Mouse (Mus musculus) forebrain, embryonic 13.5 days (tissue): ENCODE results near the gene Ddit4. TPM values are rescaled to one million over a fixed set of nuclear protein-coding genes. Genes with fewer than 3 reads are reported as not detected.
A peak's percentile ranks its signal among the peaks of the same experiment; 100 is the strongest.

Experiments
- ATAC-seq: fragments of 200-750 bp; cut with Nextera tagmentation; 2 replicates; pipeline ENCODE4 v1.8.0; 2017
- H3K27ac ChIP-seq: fragments of 300-500 bp; sonication (generic); 2 replicates; pipeline ENCODE4 v1.5.1; 2015; ENCODE audit warnings: inconsistent platforms, mild to moderate bottlenecking, moderate library complexity
- H3K27me3 ChIP-seq: fragments of 300-500 bp; sonication (generic); 2 replicates; pipeline ENCODE4 v1.6.1; 2015; ENCODE audit warnings: mild to moderate bottlenecking, inconsistent platforms
- H3K36me3 ChIP-seq: fragments of 300-500 bp; sonication (generic); 2 replicates; pipeline ENCODE4 v1.6.1; 2015; ENCODE audit warnings: mild to moderate bottlenecking, inconsistent platforms; ENCODE audit not compliant: poor library complexity, severe bottlenecking
- H3K4me1 ChIP-seq: fragments of 300-500 bp; sonication (generic); 2 replicates; pipeline ENCODE4 v1.6.1; 2015; ENCODE audit warnings: inconsistent platforms
- H3K4me2 ChIP-seq: fragments of 300-500 bp; sonication (generic); 2 replicates; pipeline ENCODE4 v1.6.1; 2015; ENCODE audit warnings: inconsistent platforms, mild to moderate bottlenecking, moderate library complexity
- H3K4me3 ChIP-seq: fragments of 300-500 bp; sonication (generic); 2 replicates; pipeline ENCODE4 v1.5.1; 2015; ENCODE audit warnings: mild to moderate bottlenecking, inconsistent platforms
- H3K9ac ChIP-seq: fragments of 300-500 bp; sonication (generic); 2 replicates; pipeline ENCODE4 v1.6.1; 2015; ENCODE audit warnings: mild to moderate bottlenecking, inconsistent platforms
- H3K9me3 ChIP-seq: fragments of 300-500 bp; sonication (generic); replicated peaks from 2 replicates; pipeline ENCODE4 v1.6.1; 2016; ENCODE audit warnings: inconsistent platforms
- WGBS: fragments of 180-500 bp; shearing (Covaris S2); methylation state at CpG from one replicate; pipeline ENCODE4 v1.1.7; 2015; 5-methylcytosine and 5-hydroxymethylcytosine counted together
- polyA plus RNA-seq: library from polyadenylated mRNA; unstranded; fragments of >200 nt; fragmentation: Nextera tagmentation; extraction: Ambion mirVana; gene quantifications from 2 replicates; pipeline ENCODE4 v1.2.1, GENCODE M21; 2015

Gene Ddit4
- polyA plus RNA-seq, 1 experiment from 2014 or later, result 71.3 TPM

DNA sequence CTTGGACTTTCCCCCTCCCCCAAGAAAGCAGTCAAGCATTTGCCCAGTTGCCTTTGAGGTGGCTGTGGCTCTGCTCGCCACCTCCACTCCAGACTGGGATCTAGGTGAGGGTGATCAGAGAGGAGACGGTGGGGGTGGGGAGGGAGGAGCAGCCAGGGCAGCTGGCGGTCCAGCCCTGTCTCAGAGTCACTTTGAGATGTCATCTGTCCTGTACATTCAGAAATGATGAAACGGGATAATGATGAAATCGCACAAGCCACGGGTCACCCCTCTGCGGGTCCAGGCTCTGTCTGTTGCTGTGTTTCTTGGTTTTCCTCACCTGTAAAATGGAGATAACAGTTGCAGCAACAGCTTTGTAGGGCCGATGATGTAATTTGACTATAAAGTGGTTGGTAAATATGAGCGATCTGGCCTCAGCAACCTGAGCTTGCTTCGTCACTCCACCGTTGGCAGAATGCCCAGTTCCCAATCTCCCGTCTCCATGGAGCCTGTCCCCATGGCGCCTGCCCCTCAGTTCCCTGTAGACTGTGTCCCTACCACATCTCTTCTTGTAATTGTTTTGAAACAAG, 8.1 kb downstream of the Ddit4 start:
- Histone ChIP-seq H3K27me3 (no peaks in the 10 kb centered on the region), H3K9me3 (no peaks in the 10 kb centered on the region), H3K9ac (0 out of 2 replicates have a peak overlapping the region, but pooled peaks have one; percentile 50), H3K4me1 (peaks cover 25% of the 10 kb centered on the region), H3K4me3 (peak overlapping the region; percentile 1; the same call in 1 of the 2 replicates), H3K27ac (peak overlapping the region; percentile 44), H3K36me3 (no peaks in the 10 kb centered on the region), H3K4me2 (peak overlapping the region; percentile 46)
- WGBS, result 31% methylated on average over 13 of the region's 13 CpGs
- peak; percentile 81 for ATAC-seq

DNA sequence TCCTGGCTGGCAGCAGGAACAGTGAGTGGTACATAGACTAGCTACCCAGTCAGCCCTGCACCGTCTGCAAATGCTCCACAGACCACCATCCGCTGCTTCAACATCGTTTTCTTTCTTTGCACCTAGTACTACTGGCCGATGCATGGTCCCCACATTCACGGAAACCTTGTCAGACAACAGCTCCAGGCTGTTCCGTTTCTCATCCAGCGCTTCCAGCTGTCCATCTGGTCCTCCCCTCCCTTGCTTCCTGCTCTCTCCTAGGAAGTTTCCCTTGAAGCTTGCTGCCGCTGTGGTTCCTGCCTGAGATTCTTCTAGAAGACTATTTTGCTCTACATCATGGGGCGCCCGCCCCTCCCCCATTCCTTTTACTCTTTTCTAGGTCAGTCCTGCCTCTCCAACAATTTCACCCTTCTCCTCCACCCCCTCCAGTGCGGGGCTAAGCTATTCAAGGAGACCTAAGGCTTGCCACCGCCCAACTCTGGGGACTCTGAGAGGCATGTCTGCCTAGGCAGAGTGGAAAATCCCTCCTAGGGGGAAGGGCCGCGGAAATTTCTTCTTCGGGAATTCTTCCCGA, 8.7 kb downstream of the Ddit4 start:
- H3K9ac ChIP-seq, result peak overlapping the region; percentile 50; the same call in 1 of the 2 replicates
- H3K27me3 ChIP-seq, result no peaks in the 10 kb centered on the region
- peak overlapping the region; percentile 1; the same call in 1 of the 2 replicates for H3K4me3 ChIP-seq
- no peaks in the 10 kb centered on the region for H3K9me3 ChIP-seq
- WGBS, result 2% methylated on average over 16 of the region's 16 CpGs
- ATAC-seq, result peak; percentile 58
- H3K36me3 ChIP-seq, result no peaks in the 10 kb centered on the region
- peak overlapping the region; percentile 44 for H3K27ac ChIP-seq
- H3K4me1 ChIP-seq, result peaks cover 23% of the 10 kb centered on the region
- peak overlapping the region; percentile 46 for H3K4me2 ChIP-seq

- Histone ChIP-seq H3K4me2 (peak overlapping the region; percentile 46), H3K9ac (peak overlapping the region; percentile 50; the same call in 1 of the 2 replicates), H3K4me3 (peak overlapping the region; percentile 1; the same call in 1 of the 2 replicates), H3K4me1 (peaks cover 23% of the 10 kb centered on the region), H3K9me3 (no peaks in the 10 kb centered on the region), H3K27me3 (no peaks in the 10 kb centered on the region), H3K27ac (peak overlapping the region; percentile 44), H3K36me3 (no peaks in the 10 kb centered on the region)
- 52% methylated on average over 21 of the region's 21 CpGs for WGBS
- no peak; the same call in 1 of the 2 replicates for ATAC-seq
Observed at GRCm38 (mm10) chr10:59942281-59942846, 9.3 kb downstream of the Ddit4 start.

- Histone ChIP-seq H3K27ac (no peak overlapping the region), H3K4me3 (no peak overlapping the region), H3K36me3 (no peaks in the 10 kb centered on the region), H3K4me2 (no peak overlapping the region), H3K4me1 (peaks cover 23% of the 10 kb centered on the region), H3K9me3 (no peaks in the 10 kb centered on the region), H3K27me3 (no peaks in the 10 kb centered on the region), H3K9ac (no peak overlapping the region)
- 90% methylated on average over 1 of the region's 1 CpGs for WGBS
- no peak for ATAC-seq
Observed at GRCm38 (mm10) chr10:59939081-59939480, 12.6 kb downstream of the Ddit4 start.

- Histone ChIP-seq H3K4me3 (no peak overlapping the region), H3K9me3 (no peaks in the 10 kb centered on the region), H3K27ac (no peak overlapping the region), H3K9ac (no peak overlapping the region), H3K36me3 (no peaks in the 10 kb centered on the region), H3K4me2 (no peak overlapping the region), H3K4me1 (peaks cover 20% of the 10 kb centered on the region), H3K27me3 (no peaks in the 10 kb centered on the region)
- 86% methylated on average over 5 of the region's 5 CpGs for WGBS
- ATAC-seq, result no peak
Observed at GRCm38 (mm10) chr10:59938662-59939061, 13.0 kb downstream of the Ddit4 start.

- H3K36me3 ChIP-seq, result no peaks in the 10 kb centered on the region
- no peaks in the 10 kb centered on the region for H3K27me3 ChIP-seq
- WGBS, result 57% methylated on average over 8 of the region's 8 CpGs
- H3K4me1 ChIP-seq, result peaks cover under 1% of the 10 kb centered on the region; the same call in 1 of the 2 replicates
- no peak overlapping the region for H3K4me2 ChIP-seq
- no peaks in the 10 kb centered on the region for H3K9me3 ChIP-seq
- no peak for ATAC-seq
- no peak overlapping the region for H3K27ac ChIP-seq
- no peak overlapping the region for H3K9ac ChIP-seq
- H3K4me3 ChIP-seq, result no peak overlapping the region
Observed at GRCm38 (mm10) chr10:59936058-59936856, 15.4 kb downstream of the Ddit4 start.

DNA sequence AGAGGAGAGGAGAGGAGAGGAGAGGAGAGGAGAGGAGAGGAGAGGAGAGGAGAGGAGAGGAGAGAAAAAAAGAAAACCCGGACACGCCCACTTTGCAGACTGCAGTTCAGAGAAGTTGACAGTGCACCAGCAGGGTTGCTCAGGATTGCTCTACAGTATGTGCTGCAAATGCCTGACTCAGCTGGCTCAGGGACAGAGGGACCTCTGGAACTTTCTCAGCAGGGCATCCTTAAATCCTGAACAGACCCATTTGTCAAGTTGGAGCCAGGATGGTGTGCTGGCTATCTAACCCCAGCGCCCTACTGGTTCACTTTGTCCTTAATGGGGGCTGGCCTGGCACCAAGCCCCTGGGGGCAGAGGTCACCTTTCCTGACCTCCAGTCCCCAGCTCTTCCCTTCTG, 17.6 kb downstream of the Ddit4 start:
- Histone ChIP-seq H3K4me2 (no peak overlapping the region), H3K9me3 (no peaks in the 10 kb centered on the region), H3K9ac (no peak overlapping the region), H3K27ac (no peak overlapping the region), H3K4me3 (no peak overlapping the region), H3K4me1 (peaks cover 7% of the 10 kb centered on the region; the same call in 1 of the 2 replicates), H3K36me3 (no peaks in the 10 kb centered on the region), H3K27me3 (no peaks in the 10 kb centered on the region)
- no peak for ATAC-seq
- 40% methylated on average over 3 of the region's 3 CpGs for WGBS

DNA sequence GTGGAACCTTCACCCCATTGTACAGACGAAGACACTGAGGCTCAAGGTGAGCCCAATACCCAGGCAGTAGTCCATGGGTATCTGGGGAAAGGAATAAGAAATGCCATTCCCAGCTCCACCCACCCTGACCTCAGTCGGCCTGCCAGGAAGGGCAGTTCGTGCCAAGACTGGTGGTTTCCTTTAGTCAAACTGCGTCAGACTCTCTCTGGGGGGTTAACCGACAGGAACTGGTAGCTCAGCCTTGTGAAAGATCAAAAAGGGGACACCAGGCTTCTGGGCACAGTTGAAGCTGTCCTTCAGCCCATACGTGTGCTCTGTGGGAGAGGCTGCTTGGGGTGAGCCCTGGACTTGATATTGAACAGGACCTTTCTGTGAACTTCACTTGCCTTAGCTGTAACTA, 19.1 kb downstream of the Ddit4 start:
- H3K9me3 ChIP-seq, result no peaks in the 10 kb centered on the region
- H3K4me3 ChIP-seq, result no peak overlapping the region
- H3K4me1 ChIP-seq, result peaks cover 7% of the 10 kb centered on the region; the same call in 1 of the 2 replicates
- ATAC-seq, result no peak
- H3K36me3 ChIP-seq, result no peaks in the 10 kb centered on the region
- 87% methylated on average over 6 of the region's 6 CpGs for WGBS
- H3K27me3 ChIP-seq, result no peaks in the 10 kb centered on the region
- no peak overlapping the region for H3K27ac ChIP-seq
- H3K9ac ChIP-seq, result no peak overlapping the region
- H3K4me2 ChIP-seq, result no peak overlapping the region

DNA sequence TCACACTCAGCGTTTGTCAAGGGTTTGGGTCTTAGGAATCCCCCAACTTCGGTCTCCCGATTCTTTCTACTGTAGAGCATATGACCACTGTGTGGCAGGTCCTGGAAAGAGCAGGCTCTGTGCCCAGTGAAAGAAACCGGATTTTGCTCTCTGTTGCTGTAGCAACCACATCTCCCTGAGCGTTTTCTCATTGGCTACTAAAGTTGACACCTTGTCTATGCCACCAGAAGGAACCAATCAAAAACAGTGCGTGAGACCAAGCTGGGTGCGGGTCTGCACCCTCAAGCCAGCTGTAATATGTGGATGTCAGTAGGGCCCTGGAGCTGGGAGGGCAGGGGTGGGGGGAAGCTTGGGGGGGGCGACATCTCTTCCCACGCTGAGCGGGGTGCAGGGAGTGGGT, 20.6 kb downstream of the Ddit4 start:
- Histone ChIP-seq H3K9me3 (no peaks in the 10 kb centered on the region), H3K36me3 (no peaks in the 10 kb centered on the region), H3K4me2 (peak overlapping the region; percentile 20; the same call in 1 of the 2 replicates), H3K4me1 (peaks cover 7% of the 10 kb centered on the region; the same call in 1 of the 2 replicates), H3K9ac (no peak overlapping the region), H3K27me3 (no peaks in the 10 kb centered on the region), H3K4me3 (no peak overlapping the region), H3K27ac (no peak overlapping the region; the same call in 1 of the 2 replicates)
- WGBS, result 28% methylated on average over 10 of the region's 10 CpGs
- peak; percentile 90 for ATAC-seq

- no peak for ATAC-seq
- no peaks in the 10 kb centered on the region for H3K36me3 ChIP-seq
- H3K4me1 ChIP-seq, result peaks cover 10% of the 10 kb centered on the region; the same call in 1 of the 2 replicates
- H3K4me2 ChIP-seq, result no peak overlapping the region
- no peak overlapping the region for H3K9ac ChIP-seq
- H3K27me3 ChIP-seq, result no peaks in the 10 kb centered on the region
- no peak overlapping the region for H3K4me3 ChIP-seq
- WGBS, result 91% methylated on average over 7 of the region's 7 CpGs
- no peak overlapping the region for H3K27ac ChIP-seq
- no peaks in the 10 kb centered on the region for H3K9me3 ChIP-seq
Observed at GRCm38 (mm10) chr10:59929205-59929604, 22.4 kb downstream of the Ddit4 start.

DNA sequence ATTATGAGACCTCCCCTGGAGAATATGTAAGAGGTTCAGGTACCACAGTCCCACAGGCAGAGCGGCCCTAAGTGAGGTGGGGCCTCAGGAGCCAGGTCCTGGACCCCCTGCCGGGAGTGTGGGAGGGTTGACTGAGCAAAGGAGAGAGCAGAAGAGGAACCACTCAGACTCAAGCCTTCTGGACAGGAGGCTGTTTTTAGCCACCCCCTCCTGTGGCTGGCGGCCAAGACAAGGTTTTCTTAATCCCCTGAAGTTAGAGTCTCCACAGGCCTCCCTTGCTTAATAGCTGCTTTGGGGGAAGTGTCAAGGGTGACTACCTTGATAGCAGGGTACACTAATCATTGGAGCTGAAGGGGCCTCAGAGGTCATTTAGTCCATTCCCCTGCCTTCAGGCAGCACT, 27.3 kb downstream of the Ddit4 start:
- WGBS, result 30% methylated on average over 3 of the region's 3 CpGs
- no peaks in the 10 kb centered on the region for H3K9me3 ChIP-seq
- ATAC-seq, result no peak

DNA sequence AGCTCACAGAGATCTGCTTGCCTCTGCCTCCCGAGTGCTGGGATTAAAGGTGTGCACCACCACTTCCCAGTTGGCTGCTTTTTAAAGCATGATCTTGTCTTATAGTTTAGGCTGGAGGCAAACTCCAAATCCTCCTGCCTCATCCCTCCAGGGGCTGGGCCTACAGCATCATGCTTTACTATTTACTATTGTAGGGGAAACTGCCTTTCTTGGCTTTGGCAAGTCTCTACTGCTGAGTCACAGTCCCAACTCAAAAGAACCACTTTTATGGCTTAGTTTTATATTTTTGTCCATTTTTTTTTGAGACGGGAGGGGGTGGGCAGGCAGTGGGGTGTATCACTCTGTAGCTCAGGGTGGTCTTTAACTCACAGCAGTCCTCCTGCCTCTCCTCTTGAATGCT, 28.1 kb downstream of the Ddit4 start:
- 87% methylated on average over 2 of the region's 2 CpGs for WGBS
- Histone ChIP-seq H3K27me3 (no peaks in the 10 kb centered on the region), H3K36me3 (no peaks in the 10 kb centered on the region), H3K9me3 (no peaks in the 10 kb centered on the region), H3K4me2 (no peak overlapping the region), H3K4me3 (no peak overlapping the region), H3K27ac (no peak overlapping the region), H3K9ac (no peak overlapping the region), H3K4me1 (peaks cover 28% of the 10 kb centered on the region)
- ATAC-seq, result no peak

More for the DNA sequence above, 27.3 kb downstream of the Ddit4 start:
- Histone ChIP-seq H3K27ac (no peak overlapping the region), H3K4me1 (peaks cover 27% of the 10 kb centered on the region), H3K4me2 (no peak overlapping the region), H3K9ac (no peak overlapping the region), H3K4me3 (no peak overlapping the region), H3K36me3 (no peaks in the 10 kb centered on the region), H3K27me3 (no peaks in the 10 kb centered on the region)
